Mouse (Mus musculus) G1E (cell line): ENCODE measurements around the gene Kcnip1. TPM values are rescaled to one million over a fixed set of nuclear protein-coding genes. Genes with fewer than 3 reads are reported as not detected.

Experiments
- ATAC-seq: 2 replicates; pipeline ENCODE4 v1.8.0; 2016; ENCODE audit warnings: mild to moderate bottlenecking; ENCODE audit not compliant: insufficient number of reproducible peaks, poor library complexity, low FRiP score, severe bottlenecking; ENCODE audit errors: extremely low read depth
- DNase-seq: peaks from one replicate; pipeline ENCODE4 v3.0.0; 2012; ENCODE audit warnings: low spot score
- H3K27me3 ChIP-seq: 2 replicates; pipeline ENCODE4 v1.6.1; 2012; ENCODE audit warnings: mild to moderate bottlenecking, low read length, inconsistent platforms; ENCODE audit not compliant: insufficient read depth
- H3K36me3 ChIP-seq: replicated peaks from 2 replicates; pipeline ENCODE3; 2012; ENCODE audit warnings: mild to moderate bottlenecking, inconsistent platforms
- H3K4me1 ChIP-seq: 2 replicates; pipeline ENCODE4 v1.6.1; 2012; ENCODE audit warnings: low read depth, low read length, inconsistent platforms, mixed read lengths; ENCODE audit not compliant: insufficient read depth
- H3K4me3 ChIP-seq: 2 replicates; pipeline ENCODE4 v1.5.1; 2012; ENCODE audit warnings: low read depth, mild to moderate bottlenecking, inconsistent platforms, low read length, moderate library complexity, mixed read lengths
- H3K9me3 ChIP-seq: replicated peaks from 2 replicates; pipeline ENCODE4 v1.6.1; 2012; ENCODE audit warnings: inconsistent platforms
- CTCF ChIP-seq: IDR thresholded peaks from 2 replicates; pipeline ENCODE4 v1.5.1; 2012; ENCODE audit warnings: low read depth, low read length, inconsistent platforms, mixed read lengths
- GATA1 ChIP-seq: IDR thresholded peaks from 2 replicates; pipeline ENCODE4 v1.6.1; 2012; ENCODE audit warnings: borderline replicate concordance, low read length, inconsistent platforms, mixed read lengths
- GATA2 ChIP-seq: IDR thresholded peaks from 2 replicates; pipeline ENCODE4 v1.6.1; 2012; ENCODE audit warnings: low read depth, low read length, inconsistent platforms, borderline replicate concordance
- POLR2AphosphoS5 ChIP-seq: IDR thresholded peaks from 2 replicates; pipeline ENCODE4 v1.6.1; 2012; ENCODE audit warnings: low read depth, low read length, inconsistent platforms; ENCODE audit not compliant: insufficient replicate concordance
- TAL1 ChIP-seq: conservative IDR thresholded peaks from 2 replicates; pipeline ENCODE4 v1.6.1; 2012; ENCODE audit warnings: low read depth, low read length, inconsistent platforms, mixed read lengths
- polyA plus RNA-seq: library from polyadenylated mRNA; stranded (reverse); fragments of >175 nt; gene quantifications from 2 replicates; pipeline ENCODE4 v1.2.3, GENCODE M21; 2012
- total RNA-seq, 2 experiments: library from RNA; stranded (forward) in 1 of 2; stranded (reverse) in 1 of 2; fragments of 200-1000 nt in 1 of 2; fragments of >200 nt in 1 of 2; fragmentation: Nextera tagmentation in 1 of 2; gene quantifications; 2 replicates each; pipeline ENCODE4 v1.2.3; 2014 to 2017

Kcnip1 gene
- total and polyA plus RNA-seq, 3 experiments = 0.27 TPM; not detected in 2

- DNase-seq (no peak), ATAC-seq (no peak)
- Histone ChIP-seq H3K9me3 (peaks cover 9% of the 10 kb centered on the region), H3K4me3 (no peak overlapping the region), H3K36me3 (no peaks in the 10 kb centered on the region), H3K27me3 (no peaks in the 10 kb centered on the region), H3K4me1 (no peaks in the 10 kb centered on the region)
- TF ChIP-seq POLR2AphosphoS5 = no peak
- no peak for TF ChIP-seq TAL1
- no peak for TF ChIP-seq GATA2
- TF ChIP-seq CTCF = no peak
Measured at GRCm38 (mm10) chr11:33869559-33869958, 123.4 kb downstream of the Kcnip1 start.

- Histone ChIP-seq H3K4me1 (no peaks in the 10 kb centered on the region), H3K4me3 (no peak overlapping the region), H3K36me3 (no peaks in the 10 kb centered on the region), H3K9me3 (peaks cover 5% of the 10 kb centered on the region), H3K27me3 (no peaks in the 10 kb centered on the region)
- TF ChIP-seq CTCF (no peak), POLR2AphosphoS5 (no peak), GATA1 (no peak), TAL1 (no peak), GATA2 (no peak)
- ATAC-seq (no peak), DNase-seq (no peak)
Measured at GRCm38 (mm10) chr11:33866775-33867174, 126.2 kb downstream of the Kcnip1 start.

- Histone ChIP-seq H3K4me1 (no peaks in the 10 kb centered on the region), H3K4me3 (no peak overlapping the region), H3K27me3 (no peaks in the 10 kb centered on the region), H3K9me3 (peaks cover 2% of the 10 kb centered on the region), H3K36me3 (no peaks in the 10 kb centered on the region)
- no peak for DNase-seq
- no peak for ATAC-seq
- no peak for TF ChIP-seq GATA1
- TF ChIP-seq CTCF = no peak
- no peak for TF ChIP-seq POLR2AphosphoS5
- TF ChIP-seq GATA2 = no peak
- TF ChIP-seq TAL1 = no peak
Measured at GRCm38 (mm10) chr11:33864245-33864644, 128.7 kb downstream of the Kcnip1 start.

DNA sequence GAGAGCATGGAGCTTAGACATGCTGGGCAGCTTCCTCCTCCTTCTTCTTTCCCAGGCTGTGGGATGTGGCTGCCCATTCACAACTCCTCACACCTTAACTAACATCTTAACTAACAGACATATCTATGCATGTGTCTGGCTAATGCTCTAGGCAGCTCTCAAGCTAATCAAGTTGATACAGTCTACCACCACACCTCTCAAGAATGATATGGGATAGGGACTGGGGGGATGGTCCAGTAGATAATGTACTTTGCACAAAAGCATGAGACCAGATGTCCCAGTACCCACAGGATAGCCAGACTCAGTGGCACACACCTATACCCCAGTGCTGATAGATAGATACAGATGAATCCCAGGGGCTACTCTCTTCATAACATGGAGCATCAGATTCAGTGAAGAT is 131.1 kb downstream of the Kcnip1 start:
- no peaks in the 10 kb centered on the region for H3K4me1 ChIP-seq
- TF ChIP-seq CTCF (no peak), POLR2AphosphoS5 (no peak), TAL1 (no peak), GATA2 (no peak), GATA1 (no peak)
- DNase-seq (no peak), ATAC-seq (no peak)
- no peaks in the 10 kb centered on the region for H3K27me3 ChIP-seq
- H3K9me3 ChIP-seq = peaks cover 5% of the 10 kb centered on the region
- H3K36me3 ChIP-seq = no peaks in the 10 kb centered on the region
- no peak overlapping the region for H3K4me3 ChIP-seq

DNA sequence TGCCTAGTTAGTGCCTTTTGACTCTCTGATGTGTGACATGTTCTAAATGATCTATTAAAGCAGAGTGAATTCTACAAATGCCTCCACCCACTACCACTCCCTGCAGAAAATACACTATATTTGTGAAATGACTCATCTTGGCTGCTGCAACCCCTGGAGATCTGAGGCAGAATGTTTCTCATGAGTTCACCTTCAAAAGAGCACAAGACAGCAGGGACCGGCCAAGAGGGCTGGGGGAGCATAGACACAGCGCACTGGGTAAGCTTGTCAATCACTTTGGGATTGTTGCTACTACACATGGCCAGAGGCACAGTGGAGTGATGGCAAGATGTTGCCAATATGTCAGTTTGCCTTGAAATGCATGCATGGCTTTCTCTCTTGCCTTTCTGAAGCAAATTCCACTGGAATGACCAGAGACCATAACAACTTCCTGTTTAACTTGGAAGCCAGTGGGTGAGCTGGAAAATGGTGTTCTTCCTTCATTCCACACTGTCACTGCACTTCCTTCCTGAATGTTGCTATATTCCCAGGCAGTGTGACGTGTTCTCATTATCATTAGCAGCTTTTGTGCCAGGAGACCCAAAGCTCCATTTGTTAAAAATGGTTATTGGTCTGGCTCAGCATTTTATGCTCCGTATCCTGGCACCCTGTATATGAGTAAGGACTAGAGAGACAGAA is 131.9 kb downstream of the Kcnip1 start:
- H3K36me3 ChIP-seq = no peaks in the 10 kb centered on the region
- no peak for DNase-seq
- H3K9me3 ChIP-seq = peaks cover 5% of the 10 kb centered on the region
- TF ChIP-seq GATA1 (no peak), TAL1 (no peak), POLR2AphosphoS5 (no peak), CTCF (no peak), GATA2 (no peak)
- no peaks in the 10 kb centered on the region for H3K27me3 ChIP-seq
- no peak overlapping the region for H3K4me3 ChIP-seq
- H3K4me1 ChIP-seq = no peaks in the 10 kb centered on the region
- ATAC-seq = no peak

GRCm38 (mm10) chr11:33849614-33850013 is 143.3 kb downstream of the Kcnip1 start:
- H3K27me3 ChIP-seq = no peaks in the 10 kb centered on the region
- no peaks in the 10 kb centered on the region for H3K36me3 ChIP-seq
- H3K4me1 ChIP-seq = no peaks in the 10 kb centered on the region
- DNase-seq (no peak), ATAC-seq (no peak)
- H3K9me3 ChIP-seq = peaks cover 35% of the 10 kb centered on the region
- TF ChIP-seq POLR2AphosphoS5 = no peak
- no peak for TF ChIP-seq CTCF
- H3K4me3 ChIP-seq = no peak overlapping the region

DNA sequence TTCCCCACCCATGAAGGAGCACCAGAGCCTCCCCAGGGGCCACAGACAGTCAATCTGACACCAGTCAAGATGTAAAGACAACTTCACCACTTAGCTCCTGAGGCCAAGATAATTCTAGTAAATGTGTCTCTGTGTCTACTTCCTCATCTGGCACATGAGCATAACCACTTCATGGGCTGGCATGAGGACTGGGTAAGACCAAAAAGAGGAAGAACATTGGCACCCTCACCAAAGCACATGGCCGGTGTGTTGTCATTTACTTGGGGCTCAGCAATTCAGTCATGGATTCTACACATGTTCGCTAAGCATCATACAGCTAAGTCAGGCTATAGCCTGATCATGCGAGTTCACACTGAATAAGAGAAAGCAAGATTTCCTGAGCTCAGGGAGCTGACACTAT is 144.3 kb downstream of the Kcnip1 start:
- no peak overlapping the region for H3K4me3 ChIP-seq
- ATAC-seq = no peak
- H3K27me3 ChIP-seq = no peaks in the 10 kb centered on the region
- no peaks in the 10 kb centered on the region for H3K4me1 ChIP-seq
- H3K36me3 ChIP-seq = no peaks in the 10 kb centered on the region
- no peak for DNase-seq
- TF ChIP-seq GATA2 (no peak), CTCF (no peak), POLR2AphosphoS5 (no peak), GATA1 (no peak), TAL1 (no peak)
- peaks cover 35% of the 10 kb centered on the region for H3K9me3 ChIP-seq
